Mouse (Mus musculus) midbrain, embryonic 11.5 days (tissue): ENCODE data around the gene Trp53bp1. TPM values are rescaled to one million over a fixed set of nuclear protein-coding genes. Genes with fewer than 3 reads are reported as not detected.

ENCODE experiments used
- ATAC-seq: fragments of 200-750 bp; cut with Nextera tagmentation; 2 replicates; pipeline ENCODE4 v1.8.0; 2017; ENCODE audit warnings: moderate TSS enrichment, moderate library complexity; ENCODE audit not compliant: low FRiP score
- DNase-seq: peaks from one replicate; pipeline ENCODE4 v3.0.0; 2015; ENCODE audit warnings: low spot score; ENCODE audit errors: missing footprints
- H3K27ac ChIP-seq: fragments of 300-500 bp; sonication (generic); 2 replicates; pipeline ENCODE4 v1.5.1; 2014; ENCODE audit warnings: low read depth, low read length
- H3K27me3 ChIP-seq: fragments of 300-500 bp; sonication (generic); 2 replicates; pipeline ENCODE4 v1.6.1; 2014; ENCODE audit warnings: mild to moderate bottlenecking, low read length, moderate library complexity, mixed read lengths; ENCODE audit not compliant: control insufficient read depth, insufficient read depth
- H3K36me3 ChIP-seq: fragments of 300-500 bp; sonication (generic); 2 replicates; pipeline ENCODE4 v1.6.1; 2014; ENCODE audit warnings: mild to moderate bottlenecking, low read length, moderate library complexity, mixed read lengths; ENCODE audit not compliant: control insufficient read depth, insufficient read depth
- H3K4me1 ChIP-seq: fragments of 300-500 bp; sonication (generic); 2 replicates; pipeline ENCODE4 v1.6.1; 2014; ENCODE audit warnings: low read length; ENCODE audit not compliant: control insufficient read depth, insufficient read depth
- H3K4me2 ChIP-seq: fragments of 300-500 bp; sonication (generic); 2 replicates; pipeline ENCODE4 v1.6.1; 2014; ENCODE audit warnings: mild to moderate bottlenecking, moderate library complexity
- H3K4me3 ChIP-seq: fragments of 300-500 bp; sonication (generic); 2 replicates; pipeline ENCODE4 v1.5.1; 2014; ENCODE audit warnings: low read depth, low read length
- H3K9ac ChIP-seq: fragments of 300-500 bp; sonication (generic); 2 replicates; pipeline ENCODE4 v1.6.1; 2014; ENCODE audit warnings: low read length
- H3K9me3 ChIP-seq: fragments of 300-500 bp; sonication (generic); 2 replicates; pipeline ENCODE4 v1.6.1; 2016; ENCODE audit warnings: low read length; ENCODE audit not compliant: control insufficient read depth
- WGBS: fragments of 180-500 bp; shearing (Covaris S2); extraction: QIAGEN DNeasy Blood & Tissue Kit; methylation state at CpG from one replicate; pipeline ENCODE4 v1.1.7; 2014; 5-methylcytosine and 5-hydroxymethylcytosine counted together
- polyA plus RNA-seq: library from polyadenylated mRNA; unstranded; fragments of >200 nt; fragmentation: Nextera tagmentation; extraction: Ambion mirVana; gene quantifications from 2 replicates; pipeline ENCODE4 v1.2.1, GENCODE M21; 2014

Trp53bp1 gene
- polyA plus RNA-seq, result 132 and 138 TPM in 2 replicates

- peak within 1 kb of the TSS; percentile 90 for H3K27ac ChIP-seq
- under 1% methylated on average over 37 of the region's 37 CpGs for WGBS
- H3K9me3 ChIP-seq, result no peaks in the 10 kb centered on the region
- peak within 1 kb of the TSS; percentile 88 for H3K4me3 ChIP-seq
- peaks cover 8% of the 10 kb centered on the region for H3K36me3 ChIP-seq
- H3K27me3 ChIP-seq, result no peaks in the 10 kb centered on the region
- DNase-seq (peak; percentile 99), ATAC-seq (peak; percentile 99)
- peaks cover 22% of the 10 kb centered on the region for H3K4me1 ChIP-seq
- H3K9ac ChIP-seq, result peak within 1 kb of the TSS; percentile 85
- peak within 1 kb of the TSS; percentile 71 for H3K4me2 ChIP-seq
These were observed at the start of gene Trp53bp1 for GRCm38 (mm10) chr2:121271236-121271927. Gene Trp53bp1 (minus strand): TSS chr2:121271407.

DNA sequence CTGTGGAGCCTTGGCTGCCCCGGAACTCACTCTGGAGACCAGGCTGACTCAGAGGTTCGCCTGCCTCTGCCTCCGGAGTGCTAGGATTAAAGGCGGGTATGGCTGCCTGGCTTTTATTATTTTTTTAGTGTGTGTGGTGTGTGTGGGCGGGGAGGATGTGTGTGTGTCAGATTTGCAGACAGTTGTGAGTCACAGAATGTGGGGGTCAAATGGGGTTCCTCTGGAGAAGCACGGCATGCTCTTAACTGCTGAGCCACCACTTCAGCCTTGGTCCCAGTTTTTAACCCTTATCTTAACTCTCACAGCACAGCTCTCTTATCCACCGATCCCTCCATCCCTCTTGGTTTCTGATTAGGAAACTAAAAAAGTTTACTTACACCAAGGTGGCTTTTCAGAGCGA lies 45.1 kb upstream of the Trp53bp1 start:
- no peak for DNase-seq
- WGBS, result 85% methylated on average over 8 of the region's 8 CpGs

GRCm38 (mm10) chr2:121308997-121309416 lies 37.8 kb upstream of the Trp53bp1 start:
- 41% methylated on average over 5 of the region's 5 CpGs for WGBS
- Histone ChIP-seq H3K36me3 (0 out of 2 replicates have a peak, but pooled peaks cover 7% of the 10 kb centered on the region), H3K9me3 (no peaks in the 10 kb centered on the region), H3K4me1 (no peaks in the 10 kb centered on the region), H3K4me2 (no peak overlapping the region), H3K9ac (no peak overlapping the region), H3K27me3 (no peaks in the 10 kb centered on the region), H3K27ac (no peak overlapping the region), H3K4me3 (no peak overlapping the region)
- DNase-seq, result no peak
- ATAC-seq, result no peak

More for the DNA sequence above, 45.1 kb upstream of the Trp53bp1 start:
- Histone ChIP-seq H3K27ac (no peak overlapping the region), H3K9me3 (no peaks in the 10 kb centered on the region), H3K9ac (no peak overlapping the region), H3K27me3 (no peaks in the 10 kb centered on the region), H3K36me3 (no peaks in the 10 kb centered on the region), H3K4me2 (no peak overlapping the region), H3K4me1 (no peaks in the 10 kb centered on the region), H3K4me3 (no peak overlapping the region)
- ATAC-seq, result no peak

DNA sequence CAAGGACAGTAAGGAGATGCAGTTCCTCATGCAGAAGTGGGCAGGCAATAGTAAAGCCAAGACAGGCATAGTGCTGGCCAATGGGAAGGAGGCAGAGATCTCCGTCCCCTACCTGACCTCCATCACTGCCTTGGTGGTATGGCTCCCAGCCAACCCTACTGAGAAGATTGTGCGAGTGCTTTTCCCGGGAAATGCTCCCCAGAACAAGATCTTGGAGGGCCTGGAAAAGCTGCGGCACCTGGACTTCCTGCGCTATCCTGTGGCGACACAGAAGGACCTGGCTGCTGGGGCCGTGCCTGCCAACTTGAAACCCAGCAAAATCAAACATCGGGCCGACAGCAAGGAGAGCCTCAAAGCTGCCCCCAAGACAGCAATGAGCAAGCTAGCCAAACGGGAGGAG lies 28.8 kb upstream of the Trp53bp1 start:
- WGBS, result 89% methylated on average over 10 of the region's 10 CpGs
- DNase-seq (no peak), ATAC-seq (no peak)
- Histone ChIP-seq H3K36me3 (peaks cover 22% of the 10 kb centered on the region), H3K4me3 (no peak overlapping the region), H3K27me3 (no peaks in the 10 kb centered on the region), H3K9me3 (no peaks in the 10 kb centered on the region), H3K27ac (no peak overlapping the region), H3K9ac (no peak overlapping the region), H3K4me2 (no peak overlapping the region), H3K4me1 (peaks cover 33% of the 10 kb centered on the region)

GRCm38 (mm10) chr2:121299471-121299870 lies 28.3 kb upstream of the Trp53bp1 start:
- Histone ChIP-seq H3K9me3 (no peaks in the 10 kb centered on the region), H3K4me1 (peaks cover 38% of the 10 kb centered on the region), H3K9ac (no peak overlapping the region), H3K4me3 (no peak overlapping the region), H3K27ac (no peak overlapping the region), H3K36me3 (peaks cover 22% of the 10 kb centered on the region), H3K27me3 (no peaks in the 10 kb centered on the region), H3K4me2 (no peak overlapping the region)
- DNase-seq (peak; percentile 61), ATAC-seq (no peak)
- WGBS, result 93% methylated on average over 17 of the region's 17 CpGs

GRCm38 (mm10) chr2:121298131-121298530 lies 26.9 kb upstream of the Trp53bp1 start:
- no peak overlapping the region for H3K27ac ChIP-seq
- peak; percentile 22; the same call in 1 of the 2 replicates for ATAC-seq
- H3K4me3 ChIP-seq, result no peak overlapping the region
- H3K27me3 ChIP-seq, result no peaks in the 10 kb centered on the region
- H3K9me3 ChIP-seq, result no peaks in the 10 kb centered on the region
- peak overlapping the region; percentile 37 for H3K9ac ChIP-seq
- peaks cover 18% of the 10 kb centered on the region; the same call in 1 of the 2 replicates for H3K36me3 ChIP-seq
- 6% methylated on average over 8 of the region's 8 CpGs for WGBS
- peak overlapping the region; percentile 65 for H3K4me2 ChIP-seq
- peaks cover 45% of the 10 kb centered on the region for H3K4me1 ChIP-seq
- no peak for DNase-seq

GRCm38 (mm10) chr2:121297701-121298100 lies 26.5 kb upstream of the Trp53bp1 start:
- Histone ChIP-seq H3K9me3 (no peaks in the 10 kb centered on the region), H3K27ac (no peak overlapping the region), H3K4me3 (0 out of 2 replicates have a peak overlapping the region, but pooled peaks have one; percentile 40), H3K9ac (peak overlapping the region; percentile 37), H3K36me3 (peaks cover 17% of the 10 kb centered on the region; the same call in 1 of the 2 replicates), H3K4me1 (peaks cover 45% of the 10 kb centered on the region), H3K4me2 (peak overlapping the region; percentile 65), H3K27me3 (no peaks in the 10 kb centered on the region)
- 14% methylated on average over 9 of the region's 9 CpGs for WGBS
- DNase-seq, result peak; percentile 89
- no peak for ATAC-seq

GRCm38 (mm10) chr2:121296754-121297231 lies 25.6 kb upstream of the Trp53bp1 start:
- DNase-seq (peak; percentile 92), ATAC-seq (0 out of 2 replicates have a peak, but pooled peaks have one; percentile 1)
- peaks cover 45% of the 10 kb centered on the region for H3K4me1 ChIP-seq
- peak overlapping the region; percentile 40 for H3K4me3 ChIP-seq
- WGBS, result 6% methylated on average over 6 of the region's 6 CpGs
- peak overlapping the region; percentile 46 for H3K9ac ChIP-seq
- peak overlapping the region; percentile 65 for H3K4me2 ChIP-seq
- no peaks in the 10 kb centered on the region for H3K27me3 ChIP-seq
- H3K36me3 ChIP-seq, result peaks cover 14% of the 10 kb centered on the region; the same call in 1 of the 2 replicates
- no peaks in the 10 kb centered on the region for H3K9me3 ChIP-seq
- peak overlapping the region; percentile 68 for H3K27ac ChIP-seq
